Mouse (Mus musculus) erythroblast, embryonic 14.5 days (primary cell): ENCODE data around the gene Ccdc117. TPM values are rescaled to one million over a fixed set of nuclear protein-coding genes. Genes with fewer than 3 reads are reported as not detected.
"Not testable (repeated sequence)": the region's sequence is repeated elsewhere in the genome, so short reads cannot be mapped to it uniquely, and the experiment has no call there.

Experiments
- H3K27me3 ChIP-seq: 2 replicates; pipeline ENCODE4 v1.6.1; 2012; ENCODE audit warnings: inconsistent platforms; ENCODE audit not compliant: control insufficient read depth
- H3K36me3 ChIP-seq: 2 replicates; pipeline ENCODE4 v1.6.1; 2012; ENCODE audit warnings: mild to moderate bottlenecking, inconsistent platforms; ENCODE audit not compliant: control insufficient read depth
- H3K4me1 ChIP-seq: 2 replicates; pipeline ENCODE4 v1.6.1; 2012; ENCODE audit warnings: inconsistent platforms; ENCODE audit not compliant: control insufficient read depth
- H3K4me3 ChIP-seq: replicated peaks from 2 replicates; pipeline ENCODE3; 2012; ENCODE audit warnings: moderate library complexity, mild to moderate bottlenecking, inconsistent platforms
- H3K9me3 ChIP-seq: 2 replicates; pipeline ENCODE4 v1.6.1; 2012; ENCODE audit warnings: low read length, inconsistent platforms, mixed read lengths; ENCODE audit not compliant: control insufficient read depth
- GATA1 ChIP-seq: IDR thresholded peaks from 2 replicates; pipeline ENCODE4 v1.6.1; 2012; ENCODE audit warnings: low read length, inconsistent platforms, mixed read lengths
- TAL1 ChIP-seq: IDR thresholded peaks from 3 replicates; pipeline ENCODE4 v1.6.1; 2012; ENCODE audit warnings: low read length, inconsistent platforms, mixed read lengths
- polyA plus RNA-seq: library from polyadenylated mRNA; stranded (reverse); fragments of >175 nt; gene quantifications from 2 replicates; pipeline ENCODE4 v1.2.3, GENCODE M21; 2012

Gene Ccdc117
- polyA plus RNA-seq, 1 experiment = 0.18 TPM

GRCm38 (mm10) chr11:5515655-5516054 lies 26.3 kb downstream of the Ccdc117 start:
- H3K4me3 ChIP-seq = no peak overlapping the region
- peaks cover 9% of the 10 kb centered on the region for H3K4me1 ChIP-seq
- no peaks in the 10 kb centered on the region for H3K9me3 ChIP-seq
- H3K27me3 ChIP-seq = no peaks in the 10 kb centered on the region
- no peaks in the 10 kb centered on the region for H3K36me3 ChIP-seq
- no peak for TF ChIP-seq GATA1
- TF ChIP-seq TAL1 = no peak

GRCm38 (mm10) chr11:5515196-5515595 lies 26.8 kb downstream of the Ccdc117 start:
- no peaks in the 10 kb centered on the region for H3K27me3 ChIP-seq
- H3K4me3 ChIP-seq = no peak overlapping the region
- TF ChIP-seq TAL1 (no peak), GATA1 (no peak)
- no peaks in the 10 kb centered on the region for H3K9me3 ChIP-seq
- peaks cover 6% of the 10 kb centered on the region for H3K4me1 ChIP-seq
- H3K36me3 ChIP-seq = no peaks in the 10 kb centered on the region

GRCm38 (mm10) chr11:5514091-5514490 lies 27.9 kb downstream of the Ccdc117 start:
- H3K4me1 ChIP-seq = peaks cover 10% of the 10 kb centered on the region
- H3K9me3 ChIP-seq = no peaks in the 10 kb centered on the region
- H3K36me3 ChIP-seq = no peaks in the 10 kb centered on the region
- no peak for TF ChIP-seq GATA1
- no peak for TF ChIP-seq TAL1
- H3K27me3 ChIP-seq = no peaks in the 10 kb centered on the region
- H3K4me3 ChIP-seq = no peak overlapping the region

GRCm38 (mm10) chr11:5512961-5513360 lies 29.0 kb downstream of the Ccdc117 start:
- Histone ChIP-seq H3K4me3 (no peak overlapping the region), H3K27me3 (no peaks in the 10 kb centered on the region), H3K36me3 (no peaks in the 10 kb centered on the region), H3K9me3 (no peaks in the 10 kb centered on the region), H3K4me1 (peaks cover 10% of the 10 kb centered on the region)
- TF ChIP-seq GATA1 (no peak), TAL1 (no peak)

GRCm38 (mm10) chr11:5512099-5512725 lies 29.8 kb downstream of the Ccdc117 start:
- Histone ChIP-seq H3K4me3 (no peak overlapping the region), H3K9me3 (no peaks in the 10 kb centered on the region), H3K36me3 (no peaks in the 10 kb centered on the region), H3K4me1 (peaks cover 10% of the 10 kb centered on the region), H3K27me3 (no peaks in the 10 kb centered on the region)
- TF ChIP-seq TAL1 (no peak), GATA1 (no peak)

GRCm38 (mm10) chr11:5510686-5511085 lies 31.3 kb downstream of the Ccdc117 start:
- H3K4me1 ChIP-seq = peaks cover 13% of the 10 kb centered on the region
- not testable (repeated sequence) for H3K36me3 ChIP-seq, H3K27me3 ChIP-seq, H3K9me3 ChIP-seq, H3K4me3 ChIP-seq

- Histone ChIP-seq H3K9me3 (no peaks in the 10 kb centered on the region), H3K4me1 (peaks cover 14% of the 10 kb centered on the region), H3K36me3 (no peaks in the 10 kb centered on the region), H3K27me3 (no peaks in the 10 kb centered on the region), H3K4me3 (no peak overlapping the region)
- no peak for TF ChIP-seq GATA1
- no peak for TF ChIP-seq TAL1
Measured at GRCm38 (mm10) chr11:5510099-5510391, 31.9 kb downstream of the Ccdc117 start.

- Histone ChIP-seq H3K27me3 (no peaks in the 10 kb centered on the region), H3K9me3 (no peaks in the 10 kb centered on the region), H3K4me1 (peaks cover 14% of the 10 kb centered on the region), H3K4me3 (no peak overlapping the region), H3K36me3 (no peaks in the 10 kb centered on the region)
- TF ChIP-seq GATA1 (no peak), TAL1 (no peak)
Measured at GRCm38 (mm10) chr11:5509215-5510098, 32.5 kb downstream of the Ccdc117 start.

- Histone ChIP-seq H3K27me3 (no peaks in the 10 kb centered on the region), H3K4me3 (peak overlapping the region; percentile 48), H3K36me3 (no peaks in the 10 kb centered on the region), H3K4me1 (peaks cover 16% of the 10 kb centered on the region), H3K9me3 (no peaks in the 10 kb centered on the region)
- TF ChIP-seq TAL1 = no peak
- no peak for TF ChIP-seq GATA1
Measured at GRCm38 (mm10) chr11:5505856-5506575, 36.0 kb downstream of the Ccdc117 start.
